Mouse (Mus musculus): ENCODE results near the gene Fam217b.

Fam217b gene

DNA sequence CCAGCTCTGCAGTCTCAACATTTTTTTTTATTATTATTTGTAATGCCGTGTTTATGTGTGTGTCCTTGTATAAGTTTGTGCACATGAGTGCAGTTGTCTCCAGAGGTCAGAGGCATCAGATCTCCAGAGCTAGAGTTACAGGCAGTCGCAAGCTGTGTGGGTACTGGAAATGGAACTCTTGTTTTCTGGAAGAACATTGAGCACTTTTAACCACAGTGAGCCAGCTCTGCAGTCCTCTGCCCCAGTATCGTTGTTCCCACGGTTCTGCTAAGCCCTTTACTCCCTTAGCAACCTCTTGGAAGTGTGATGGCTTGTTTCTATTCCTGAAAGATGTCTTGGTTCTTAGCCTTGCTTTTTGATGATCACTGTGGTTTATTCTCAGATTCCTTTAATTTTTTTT is 35.1 kb downstream of the Fam217b start:
- no peak for DNase-seq

DNA sequence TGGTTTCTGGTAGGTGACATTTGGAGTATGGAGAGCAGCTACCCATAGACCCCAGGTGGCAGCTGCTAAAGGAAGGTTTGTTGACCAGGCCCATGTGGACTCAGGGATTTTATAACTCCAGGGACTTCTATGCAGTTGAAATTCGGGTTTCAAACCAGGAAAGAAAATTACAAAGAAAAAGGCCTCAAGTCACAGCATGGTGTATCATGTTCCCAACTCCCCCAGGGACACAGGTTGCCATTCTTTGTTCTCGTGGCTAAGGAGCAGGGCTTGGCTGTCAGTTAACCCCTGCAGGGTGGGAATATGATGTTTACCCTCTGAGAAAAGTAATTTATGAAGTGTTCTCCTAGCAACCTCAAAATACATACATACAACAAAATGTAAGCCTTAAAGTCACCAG is 35.9 kb downstream of the Fam217b start:
- no peak for DNase-seq

DNA sequence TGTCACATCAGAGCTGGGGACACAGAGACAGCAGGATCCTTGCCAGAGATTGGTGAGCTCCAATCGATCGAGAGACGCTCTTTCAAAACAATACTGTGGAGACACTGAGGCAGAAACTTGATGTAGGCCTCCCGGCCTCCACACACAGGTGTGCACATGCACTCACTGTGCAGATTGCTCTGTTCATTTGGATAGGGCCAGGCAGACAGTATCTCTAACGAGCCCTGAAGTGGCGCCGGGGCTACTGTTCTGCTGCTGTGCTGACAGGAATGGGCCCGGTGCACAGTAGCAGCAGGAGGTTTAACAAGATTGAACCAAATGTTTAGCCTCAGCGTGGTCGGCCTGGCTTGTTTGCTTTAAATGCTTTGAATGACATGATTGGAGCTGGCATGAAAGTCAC is 36.6 kb downstream of the Fam217b start:
- no peak for DNase-seq

DNA sequence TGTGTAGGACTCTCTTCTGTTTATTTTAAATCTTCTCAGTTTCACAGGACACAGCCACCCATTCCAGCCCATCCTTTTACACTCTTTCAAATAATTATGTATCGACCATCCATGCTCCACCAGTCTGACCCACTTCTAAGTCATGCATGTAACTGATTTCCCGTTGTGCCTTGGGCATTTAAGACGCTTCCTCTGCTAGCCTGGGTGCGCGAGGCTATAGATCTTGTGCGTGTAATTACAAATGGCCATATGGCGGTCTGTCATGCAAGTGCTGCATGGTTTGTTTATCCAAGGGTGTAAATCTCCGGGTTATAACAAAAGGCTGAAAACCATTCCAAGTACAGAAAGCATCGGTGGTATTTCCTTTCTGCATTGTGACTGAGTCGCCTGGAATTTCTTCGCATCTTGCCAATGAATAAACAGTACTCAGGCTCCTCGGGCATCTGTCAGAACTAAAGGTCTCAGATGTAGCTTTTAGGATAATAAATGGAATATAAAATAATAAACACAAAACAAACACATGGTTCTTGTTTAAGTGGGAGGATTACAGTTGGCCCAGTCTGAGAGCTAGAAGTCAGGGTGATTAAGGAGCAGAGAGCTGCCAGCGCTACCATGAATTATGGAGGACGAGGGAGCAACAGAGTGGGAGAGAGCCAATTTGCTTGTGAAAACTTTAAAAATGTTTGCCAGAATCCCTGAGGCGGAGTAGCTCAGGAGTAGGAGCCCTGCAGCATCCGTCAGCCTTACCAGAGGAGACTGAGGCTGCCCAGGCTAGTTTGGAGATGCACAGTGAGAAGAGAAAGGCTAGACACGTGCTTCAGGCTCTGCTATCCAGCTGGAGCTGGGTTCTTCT is 40.6 kb downstream of the Fam217b start:
- DNase-seq: peak; percentile 7

DNA sequence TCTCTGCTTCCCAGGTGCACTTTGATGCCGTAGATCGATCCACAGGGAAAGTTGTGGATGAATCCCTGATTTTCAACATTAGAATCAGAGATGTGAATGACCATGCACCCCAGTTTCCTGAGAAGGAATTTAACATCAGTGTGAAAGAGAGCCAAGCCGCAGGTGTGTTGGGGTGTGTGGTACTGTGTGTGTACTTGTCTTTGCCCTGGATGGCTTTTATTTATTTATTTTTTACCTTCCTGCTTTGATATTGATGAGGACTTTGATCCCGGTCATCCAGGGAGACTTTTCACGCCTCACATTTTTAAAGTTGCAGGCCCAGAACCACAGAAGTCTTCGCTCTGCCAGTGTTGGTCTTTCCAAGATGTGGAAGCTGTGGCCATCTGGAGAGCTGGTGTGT is 43.1 kb downstream of the Fam217b start:
- DNase-seq: no peak

DNA sequence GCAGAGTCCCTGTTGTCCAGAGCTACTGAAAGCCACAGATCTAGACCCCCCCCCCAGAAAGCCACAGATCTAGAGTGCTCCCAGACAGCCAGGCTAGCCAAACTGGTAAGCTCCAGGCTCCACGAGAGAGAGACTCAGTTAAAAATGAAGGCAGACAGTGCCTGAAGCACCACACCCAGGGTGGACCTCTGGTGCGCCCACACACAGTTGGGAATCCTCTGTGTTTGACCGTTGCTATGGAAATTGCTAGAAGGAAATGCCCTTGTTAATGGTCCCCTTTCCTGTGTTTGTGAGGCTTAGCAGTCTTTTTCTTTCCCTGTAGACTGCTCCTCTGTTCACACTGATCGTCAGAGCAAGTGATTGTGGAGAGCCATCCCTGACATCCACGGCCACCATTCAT is 46.0 kb downstream of the Fam217b start:
- DNase-seq: no peak

DNA sequence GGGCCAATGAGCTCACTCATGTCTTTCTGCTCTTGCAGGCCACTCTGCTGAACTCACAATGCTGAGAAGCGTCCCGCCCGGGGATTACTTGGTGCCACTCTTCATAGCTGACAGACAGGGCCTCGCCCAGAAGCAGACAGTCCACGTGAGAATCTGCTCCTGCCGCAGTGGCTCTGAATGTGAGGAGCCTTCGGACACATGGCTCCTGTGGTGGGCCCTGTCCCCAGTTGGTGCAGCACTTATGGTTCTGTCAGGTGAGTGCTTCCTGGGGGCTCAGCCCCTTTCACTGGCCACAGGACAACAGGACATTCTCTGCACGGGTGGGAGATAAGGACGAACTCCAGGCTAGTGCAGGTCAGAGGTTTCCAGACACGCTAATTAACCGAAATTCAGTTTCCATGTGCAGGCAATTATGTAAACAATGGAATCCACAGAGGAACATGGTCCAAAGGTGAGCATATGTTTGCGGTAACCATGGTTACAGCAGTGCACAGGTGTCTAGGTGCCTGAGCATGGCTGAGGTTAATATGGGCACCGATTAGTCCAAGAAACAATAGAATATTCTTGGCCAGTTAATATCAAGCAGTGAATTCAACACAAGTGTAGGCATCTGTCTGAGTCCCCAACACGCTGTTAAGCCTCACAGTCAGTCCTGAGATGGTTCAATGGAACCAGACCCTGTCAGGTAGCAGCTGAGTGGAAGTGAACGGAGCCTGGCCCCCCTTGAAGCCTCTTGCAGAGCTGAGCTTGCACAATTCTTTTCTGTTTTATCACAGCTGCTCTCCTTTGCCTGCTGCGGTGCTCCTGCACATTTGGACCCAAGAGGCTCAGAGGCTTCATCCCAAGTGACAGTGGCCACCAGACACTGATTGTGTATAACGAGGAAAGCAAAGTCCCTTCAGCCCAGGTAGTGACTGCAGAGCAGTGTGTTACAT is 57.5 kb downstream of the Fam217b start:
- DNase-seq: no peak

DNA sequence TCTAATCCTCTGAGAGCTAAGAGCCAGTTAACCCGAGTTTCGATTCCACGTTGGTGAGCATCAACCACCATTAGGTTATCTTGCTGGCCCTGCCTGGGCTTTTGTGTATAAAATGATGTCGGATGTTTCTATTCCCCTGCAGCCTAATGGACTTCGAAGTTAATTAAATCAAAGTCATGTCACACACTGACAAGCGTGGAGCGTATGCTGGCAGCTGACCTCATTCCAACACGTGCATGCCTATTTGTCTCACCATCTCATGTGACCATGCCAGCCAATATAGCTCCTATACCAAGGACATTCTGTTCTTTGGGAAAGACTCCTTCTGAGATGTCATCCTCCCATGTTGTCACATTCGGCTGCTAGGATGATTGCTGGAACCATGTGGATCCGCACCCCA is 59.6 kb downstream of the Fam217b start:
- no peak for DNase-seq

All from right cerebral cortex, postnatal 25 days (tissue).